Mouse (Mus musculus): Measurements from ENCODE around the gene Rnf144a. TPM values are rescaled to one million over a fixed set of nuclear protein-coding genes. Genes with fewer than 3 reads are reported as not detected.
"Not testable (repeated sequence)": the region's sequence is repeated elsewhere in the genome, so short reads cannot be mapped to it uniquely, and the experiment has no call there.

The Rnf144a gene
- total RNA-seq (2021) = 10 to 100 TPM; 28.6 to 31.1 TPM
- long read RNA-seq, experiment 1, full-length matches to known transcripts = 9 of 19 reads
- long read RNA-seq, experiment 1, partial matches to known transcripts = 2 of 19 reads
- long read RNA-seq, experiment 1, other reads (novel, unspliced or antisense) = 8 of 19 reads
- long read RNA-seq, experiment 2, full-length matches to known transcripts = 3 of 8 reads
- long read RNA-seq, experiment 2, partial matches to known transcripts = 1 of 8 reads
- long read RNA-seq, experiment 2, other reads (novel, unspliced or antisense) = 4 of 8 reads

DNA sequence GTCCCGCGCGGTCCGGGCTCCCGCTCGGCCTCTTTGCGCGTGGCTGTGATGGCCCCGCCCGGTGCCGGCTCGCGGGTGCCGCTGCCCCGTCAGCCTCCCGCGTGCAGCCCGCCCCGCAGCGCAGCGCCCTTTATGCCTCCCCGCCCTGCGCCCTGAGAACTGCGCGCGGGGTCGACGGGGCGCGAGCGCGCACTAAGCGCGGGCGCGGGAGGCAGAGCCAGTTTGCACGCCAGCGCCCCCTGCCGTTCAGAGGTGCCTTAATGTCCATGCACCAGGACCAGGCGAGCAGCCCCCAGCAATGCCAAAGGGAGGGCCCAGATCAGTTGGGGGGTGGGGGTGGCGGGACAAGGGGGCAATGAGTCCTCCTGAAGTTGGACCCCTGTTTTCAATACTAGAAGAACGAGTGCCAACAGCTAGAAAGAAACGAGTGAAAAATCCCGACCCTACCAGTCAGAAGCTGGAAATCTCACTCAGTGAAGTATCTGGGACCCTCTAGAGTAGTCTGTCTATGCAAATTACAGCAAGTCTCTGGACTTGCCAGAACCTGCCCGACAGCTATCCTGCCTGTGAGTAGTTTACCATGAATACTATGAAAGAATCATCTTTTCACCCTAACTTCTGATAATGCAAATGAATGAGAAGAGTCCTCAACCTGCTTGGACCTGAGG, at the start of gene Rnf144a:
TSS of gene Rnf144a (minus strand) at position 151 of the 668 bp plus-strand sequence.
- DNase-seq (ENCODE audit: low spot score in 2 of 2) = peak; percentile 93 to 98

DNA sequence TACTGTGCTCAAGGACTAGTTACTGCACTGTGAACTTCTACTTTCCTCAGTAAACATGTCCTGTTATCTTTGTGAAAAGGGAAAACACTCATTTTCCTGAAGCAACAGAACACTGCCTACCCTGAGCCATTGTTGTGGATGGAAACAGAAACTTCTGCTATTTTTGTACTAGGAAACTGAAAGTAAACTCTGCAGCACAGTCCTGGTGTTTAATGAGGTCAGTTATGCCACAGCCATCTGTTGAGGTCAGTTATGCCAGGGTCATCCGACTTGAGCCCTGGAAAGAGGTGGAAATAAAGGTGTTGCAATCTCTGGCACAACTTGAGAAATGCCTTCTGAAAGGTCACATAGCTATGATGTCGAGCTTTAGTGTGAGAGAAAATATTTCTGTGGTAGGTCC, 45.0 kb upstream of the Rnf144a start:
- no peak for DNase-seq (ENCODE audit: low spot score in 2 of 2)

GRCm38 (mm10) chr12:26456028-26456698, 41.1 kb upstream of the Rnf144a start, which contains the start of gene Rsad2:
Gene Rsad2, minus strand, starts transcription at chr12:26456452.
- DNase-seq (ENCODE audit: low spot score in 2 of 2) = peak in 1 of 2 experiments; percentile 22

- DNase-seq (ENCODE audit: low spot score in 2 of 2) = no peak
Observed at GRCm38 (mm10) chr12:26454682-26455081, 39.6 kb upstream of the Rnf144a start.

- no peak for DNase-seq (ENCODE audit: low spot score in 2 of 2)
Observed at GRCm38 (mm10) chr12:26452951-26453350, 37.9 kb upstream of the Rnf144a start.

- DNase-seq (ENCODE audit: low spot score in 2 of 2) = no peak
Observed at GRCm38 (mm10) chr12:26451150-26451549, 36.1 kb upstream of the Rnf144a start.

- no peak for DNase-seq (ENCODE audit: low spot score in 2 of 2)
Observed at GRCm38 (mm10) chr12:26449483-26449882, 34.4 kb upstream of the Rnf144a start.

- DNase-seq (ENCODE audit: low spot score in 2 of 2) = no peak
Observed at GRCm38 (mm10) chr12:26446377-26447045, 31.5 kb upstream of the Rnf144a start.

DNA sequence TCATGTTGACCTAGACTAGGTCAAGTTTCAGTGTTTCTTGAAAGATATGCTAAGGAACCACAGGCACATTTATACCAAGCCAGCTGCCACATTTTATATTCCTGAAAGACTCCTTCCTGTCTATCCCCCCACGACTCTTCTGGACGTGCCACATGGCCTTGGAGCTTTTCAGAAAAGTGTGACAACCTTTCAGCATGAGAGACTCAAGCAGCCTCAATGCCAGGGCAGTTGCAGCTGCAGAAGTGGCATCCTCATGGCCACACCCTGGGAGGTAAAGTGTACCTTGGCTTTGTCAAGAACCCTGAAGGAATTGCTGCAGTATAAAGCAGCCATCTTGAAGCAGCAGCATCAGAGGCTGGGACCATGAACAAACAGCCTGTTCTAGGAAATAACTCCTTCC, 29.5 kb upstream of the Rnf144a start:
- DNase-seq (ENCODE audit: low spot score in 2 of 2) = no peak

GRCm38 (mm10) chr12:26444054-26444453, 29.0 kb upstream of the Rnf144a start:
- DNase-seq (ENCODE audit: low spot score in 2 of 2) = peak; percentile 75 to 84

DNA sequence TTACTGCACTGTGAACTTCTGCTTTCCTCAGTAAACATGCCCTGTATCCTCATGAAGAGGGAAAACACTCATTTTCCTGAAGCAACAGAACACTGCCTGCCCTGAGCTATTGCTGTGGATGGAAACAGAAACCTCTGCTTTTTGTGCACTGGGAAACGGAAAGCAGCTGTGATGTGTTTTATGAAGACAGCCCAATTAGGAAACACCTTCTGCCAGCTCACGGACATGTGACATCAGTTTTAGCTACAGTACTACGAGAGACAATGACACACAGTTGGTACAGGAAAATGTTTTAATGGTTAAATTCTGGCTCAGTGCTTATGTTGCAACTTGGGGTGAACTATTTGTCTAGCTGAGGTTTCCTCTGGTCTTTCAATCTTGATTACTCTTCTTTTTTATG, 24.3 kb upstream of the Rnf144a start:
- no peak for DNase-seq (ENCODE audit: low spot score in 2 of 2)

DNA sequence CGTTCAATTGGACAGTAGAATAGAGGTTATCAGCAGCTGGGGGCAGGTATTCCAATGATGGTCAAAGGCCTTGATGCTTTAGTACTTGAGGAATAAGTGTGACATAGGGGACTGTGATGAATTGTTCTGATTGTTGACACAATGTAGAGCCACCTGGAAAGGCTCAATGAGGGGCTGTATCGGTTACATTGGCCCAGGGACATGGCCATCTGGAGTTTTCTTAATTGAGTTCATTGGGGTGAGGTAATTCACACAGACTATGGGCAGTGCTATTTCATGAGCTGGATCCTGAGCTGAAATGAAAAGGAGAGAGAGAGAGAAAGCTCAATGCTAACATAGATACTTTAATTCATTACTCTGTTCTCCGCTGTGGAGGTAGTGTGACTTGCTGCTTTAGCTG, 22.9 kb upstream of the Rnf144a start:
- no peak for DNase-seq (ENCODE audit: low spot score in 2 of 2)

- no peak for DNase-seq (ENCODE audit: low spot score in 2 of 2)
Observed at GRCm38 (mm10) chr12:26436334-26436733, 21.3 kb upstream of the Rnf144a start.

- DNase-seq (ENCODE audit: low spot score in 2 of 2) = not testable (repeated sequence)
Observed at GRCm38 (mm10) chr12:26428771-26429170, 13.7 kb upstream of the Rnf144a start.

- DNase-seq (ENCODE audit: low spot score in 2 of 2) = no peak
Observed at GRCm38 (mm10) chr12:26424841-26425240, 9.8 kb upstream of the Rnf144a start.

DNA sequence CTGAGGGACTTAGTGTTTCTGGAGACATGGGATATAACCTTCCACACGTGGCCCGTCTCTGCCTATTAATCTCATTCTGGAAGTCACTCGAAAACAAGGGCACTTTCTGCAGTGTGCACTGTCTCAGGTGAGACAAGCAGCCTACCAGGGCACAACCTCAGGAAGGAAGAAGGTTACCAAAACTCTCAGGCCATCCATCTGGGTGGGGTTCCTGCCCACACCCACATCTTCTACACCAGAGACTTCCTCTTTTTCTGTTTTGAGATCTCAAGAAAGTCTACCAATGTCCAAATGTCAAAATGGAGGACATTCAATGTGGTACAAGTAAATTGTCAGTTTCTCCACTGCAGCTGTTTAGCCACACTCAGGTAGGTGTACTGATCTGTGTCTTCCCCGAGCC, 3.3 kb upstream of the Rnf144a start:
- DNase-seq (ENCODE audit: low spot score in 2 of 2) = no peak

GRCm38 (mm10) chr12:26416636-26417295, 1.7 kb upstream of the Rnf144a start:
- DNase-seq (ENCODE audit: low spot score in 2 of 2) = no peak

DNA sequence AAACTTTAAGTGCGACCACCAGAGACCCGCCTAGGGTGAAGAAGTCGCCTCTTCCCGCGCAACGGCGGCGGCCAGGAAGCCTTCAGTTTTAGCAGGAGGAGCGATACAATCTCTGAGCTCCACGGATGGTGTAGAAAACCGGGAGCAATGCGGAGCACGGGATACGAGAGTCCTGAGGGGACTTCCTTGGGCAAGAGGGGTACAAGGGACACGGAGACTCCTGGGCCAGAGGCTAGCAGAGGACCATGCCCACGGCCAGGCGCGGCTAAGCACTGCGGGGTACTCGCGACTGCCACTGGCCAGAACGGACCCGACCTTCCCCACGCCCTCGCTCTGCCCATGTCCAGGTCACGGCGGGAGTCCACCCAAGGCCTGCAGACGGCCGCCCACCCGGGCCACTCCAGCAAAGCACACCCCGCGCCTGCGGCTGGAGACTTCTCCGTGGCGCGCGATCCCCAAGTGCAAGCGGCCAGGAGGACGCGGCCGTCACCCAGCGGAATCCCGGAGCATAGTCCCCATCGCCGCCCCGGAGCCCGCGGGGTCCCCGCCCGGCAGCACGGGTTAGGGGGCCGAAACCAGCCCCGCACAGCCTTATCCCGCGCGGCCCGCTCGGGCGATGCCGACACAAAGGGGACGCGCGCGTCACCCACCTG, 477 bp downstream of the Rnf144a start:
- DNase-seq (ENCODE audit: low spot score in 2 of 2) = peak; percentile 37 to 57

- no peak for DNase-seq (ENCODE audit: low spot score in 2 of 2)
Observed at GRCm38 (mm10) chr12:26413961-26414411, 1.1 kb downstream of the Rnf144a start.

DNA sequence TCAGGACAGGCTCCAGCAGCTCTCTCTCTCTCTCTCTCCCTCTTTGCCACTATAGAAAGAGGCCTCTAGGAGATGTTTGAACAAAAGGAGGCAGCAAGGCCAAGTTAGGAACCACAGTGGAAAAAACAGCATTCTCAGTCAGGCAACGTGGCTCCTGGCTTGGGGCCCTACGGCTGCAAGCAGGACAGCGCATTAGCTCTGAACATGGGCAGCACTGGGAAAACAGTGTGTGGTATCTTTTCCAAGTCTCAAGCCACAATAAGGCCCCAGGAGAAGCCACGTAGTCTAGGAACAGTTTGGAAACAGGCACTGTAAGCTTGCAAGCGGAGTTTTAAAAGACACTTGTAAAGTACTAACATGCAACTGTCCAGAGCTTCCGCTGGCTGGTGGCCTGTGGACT, 2.3 kb downstream of the Rnf144a start:
- no peak for DNase-seq (ENCODE audit: low spot score in 2 of 2)

Data from left cerebral cortex, adult 18-20 months (tissue).